24 mouse cellular contexts compared by ENCODE assay signal in genomic region chr1:158603056-158603455, GRCm38 (mm10).
DNase-seq lines count a peak whose midpoint lies in the region; ATAC-seq and TF ChIP-seq lines count a peak whose summit lies in the region.
"Had no signal": no experiment of that assay in that cellular context is flagged by ENCODE, and none has a peak within 500 bp of the region (broad histone marks: within the 10 kb centered on the region; RNA-seq: fewer than 3 reads in every experiment).

No protein-coding gene starts in this region.

- H3K4me3 ChIP-seq in kidney, postnatal 0 days (replicated peaks; ENCODE audit: low read depth, low read length): no peak overlapping the region
- H3K4me3 ChIP-seq in heart, embryonic 10.5 days: no peak overlapping the region
- H3K4me3 ChIP-seq: embryonic facial prominence, embryonic 15.5 days; erythroblast, embryonic 14.5 days; forebrain, embryonic 10.5 days; hindbrain, embryonic 12.5 days had no signal

- no peak overlapping the region for H3K9ac ChIP-seq in kidney, postnatal 0 days (ENCODE audit: low read depth, low read length)
- H3K9ac ChIP-seq: embryonic facial prominence, embryonic 15.5 days; hindbrain, embryonic 12.5 days had no signal

- H3K36me3 ChIP-seq in kidney, postnatal 0 days (ENCODE audit: insufficient read depth, low read length): no peaks in the 10 kb centered on the region
- H3K36me3 ChIP-seq in heart, embryonic 10.5 days: no peaks in the 10 kb centered on the region
- H3K36me3 ChIP-seq: embryonic facial prominence, embryonic 15.5 days; G1E had no signal

- H3K4me2 ChIP-seq in kidney, postnatal 0 days (ENCODE audit: low read length): no peak overlapping the region
- H3K4me2 ChIP-seq: embryonic facial prominence, embryonic 15.5 days; hindbrain, embryonic 12.5 days had no signal

- H3K27me3 ChIP-seq in kidney, postnatal 0 days (ENCODE audit: insufficient read depth, low read length): no peaks in the 10 kb centered on the region
- H3K27me3 ChIP-seq in heart, embryonic 10.5 days (ENCODE audit: insufficient read depth, poor library complexity, severe bottlenecking): no peaks in the 10 kb centered on the region
- H3K27me3 ChIP-seq: embryonic facial prominence, embryonic 15.5 days; hindbrain, embryonic 12.5 days had no signal

- ATAC-seq in kidney, postnatal 0 days (replicated peaks; ENCODE audit: low FRiP score, low read depth): no peak
- ATAC-seq: CD4-positive, CD25-positive, alpha-beta regulatory T cell, adult 4 months; forebrain, embryonic 14.5 days had no signal

- H3K27ac ChIP-seq in kidney, postnatal 0 days: no peak overlapping the region
- no peak overlapping the region for H3K27ac ChIP-seq in heart, embryonic 10.5 days
- H3K27ac ChIP-seq: embryonic facial prominence, embryonic 15.5 days; forebrain, embryonic 10.5 days; hindbrain, embryonic 12.5 days had no signal

- peak; percentile 66 for DNase-seq in kidney, adult 11 months
- no peak for DNase-seq in kidney, postnatal 10 days
- DNase-seq in kidney, adult 8-10 months: peak; percentile 55 to 80
- DNase-seq in kidney, postnatal 0 days (ENCODE audit: low spot score): peak; percentile 12
- peak; percentile 19 for DNase-seq in yolk sac, embryonic 10.5 days (ENCODE audit: low spot score)
- DNase-seq in heart, embryonic 10.5 days (ENCODE audit: low spot score): no peak
- DNase-seq in embryo, embryonic 10.5 days (ENCODE audit: low spot score): no peak
- DNase-seq: adrenal gland, adult 8-10 months; adrenal gland, postnatal 36 days; B cell, adult 2 months; cerebellum, adult 2 months; cerebellum, postnatal 10 days; embryo, embryonic 11 days; gastrocnemius, postnatal 36 days; heart, adult 11 months; heart, postnatal 10 days; heart, postnatal 4 days had no signal

- no peaks in the 10 kb centered on the region for H3K9me3 ChIP-seq in kidney, postnatal 0 days (replicated peaks; ENCODE audit: low read length)
- no peaks in the 10 kb centered on the region for H3K9me3 ChIP-seq in heart, embryonic 10.5 days
- H3K9me3 ChIP-seq: embryonic facial prominence, embryonic 15.5 days; forebrain, embryonic 10.5 days; hindbrain, embryonic 12.5 days had no signal

- H3K4me1 ChIP-seq in kidney, postnatal 0 days (replicated peaks; ENCODE audit: insufficient read depth, low read length): no peaks in the 10 kb centered on the region
- H3K4me1 ChIP-seq in heart, embryonic 10.5 days: no peaks in the 10 kb centered on the region
- H3K4me1 ChIP-seq: embryonic facial prominence, embryonic 15.5 days; hindbrain, embryonic 12.5 days had no signal

- WGBS in kidney, postnatal 0 days: 30% methylated on average over 2 of the region's 2 CpGs
- WGBS in heart, embryonic 10.5 days: 77% methylated on average over 2 of the region's 2 CpGs

- no peak for TF ChIP-seq CTCF in kidney, postnatal 0 days (IDR thresholded peaks at IDR 0.05; ENCODE audit: low read depth)

Comparison
In these comparisons a context has a peak if more than half of its experiments do, and no peak if none do; other contexts are left out.
1. DNase-seq: peak in kidney, adult 11 months (single experiment), kidney, adult 8-10 months (2 of 2), kidney, postnatal 0 days (single experiment) and yolk sac, embryonic 10.5 days (single experiment); none in kidney, postnatal 10 days (single experiment), heart, embryonic 10.5 days (single experiment) and embryo, embryonic 10.5 days (single experiment).